Mouse (Mus musculus) kidney, postnatal 4 days (tissue): ENCODE data around the gene Pln.

Experiments
- DNase-seq, 2 experiments: peaks; one replicate each; pipeline ENCODE4 v3.0.0; 2021; ENCODE audit warnings: mixed read lengths in 2 of 2

Gene Pln

DNA sequence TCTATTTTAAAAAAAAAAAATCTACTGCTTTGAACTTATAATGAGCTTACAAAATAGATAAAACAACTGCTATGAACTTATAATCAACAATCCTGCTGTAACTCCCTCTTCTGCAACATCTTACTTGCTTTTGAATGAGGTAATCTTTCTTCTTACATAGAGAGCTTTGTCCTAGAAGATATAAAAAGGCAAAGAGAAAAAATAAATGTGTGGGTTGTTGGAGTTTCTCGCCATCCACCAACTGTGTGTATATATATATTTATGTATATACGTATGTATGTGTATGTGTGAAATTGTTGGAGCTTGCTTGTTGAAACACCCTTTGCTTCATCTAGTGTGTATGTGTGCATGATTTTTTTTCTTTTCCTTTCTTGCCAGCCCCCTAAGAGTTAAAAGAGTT, 29.8 kb downstream of the Pln start:
- no peak for DNase-seq

- no peak for DNase-seq
These were observed 36.6 kb downstream of the Pln start for GRCm38 (mm10) chr10:53373885-53374578.

DNA sequence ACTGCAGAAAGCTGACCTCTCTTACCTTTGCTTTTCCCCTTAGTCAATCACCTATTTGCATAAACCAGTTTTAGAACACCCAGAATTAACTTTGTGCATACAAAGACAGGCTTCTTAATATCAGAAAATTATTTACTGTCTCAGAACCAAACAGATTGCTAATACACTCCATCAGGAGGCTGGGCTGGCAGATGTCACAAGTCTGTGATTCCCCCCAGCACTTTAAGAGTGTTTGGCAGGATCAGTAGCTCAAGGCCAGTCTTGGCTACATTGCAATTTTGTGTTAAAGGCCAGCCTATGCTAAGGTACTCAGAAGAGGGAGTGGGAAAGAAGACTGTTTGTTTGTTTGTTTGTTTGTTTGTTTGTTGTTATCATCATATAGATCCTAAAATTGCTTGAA, 39.6 kb downstream of the Pln start:
- no peak for DNase-seq

GRCm38 (mm10) chr10:53378296-53378695, 40.8 kb downstream of the Pln start:
- peak; percentile 16 for DNase-seq

GRCm38 (mm10) chr10:53378981-53379708, 41.7 kb downstream of the Pln start:
- DNase-seq, result no peak

DNA sequence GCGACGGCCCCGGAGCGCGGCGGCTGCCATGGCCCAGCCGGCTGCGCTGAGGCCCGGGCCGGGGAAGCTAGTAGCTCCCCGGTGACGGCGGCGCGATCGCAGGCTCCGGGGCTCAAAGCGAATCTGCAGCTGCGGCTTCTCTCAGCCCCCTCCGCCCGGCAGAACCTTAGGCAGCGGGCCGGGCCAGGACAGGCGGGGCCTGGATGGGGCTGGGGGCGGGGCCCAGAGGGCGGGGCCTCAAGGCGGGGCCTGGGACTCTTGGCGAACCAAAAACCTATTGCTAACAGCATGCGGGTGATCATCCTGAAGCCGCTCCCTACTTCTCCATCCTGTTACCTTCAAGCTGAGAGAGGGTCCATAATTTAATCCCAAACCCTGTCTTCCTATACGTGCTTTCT, 42.2 kb downstream of the Pln start, which contains the start of gene Cep85l:
Gene Cep85l (minus strand): TSS at position 239 of the 398 bp plus-strand sequence.
- peak; percentile 92 to 95 for DNase-seq

DNA sequence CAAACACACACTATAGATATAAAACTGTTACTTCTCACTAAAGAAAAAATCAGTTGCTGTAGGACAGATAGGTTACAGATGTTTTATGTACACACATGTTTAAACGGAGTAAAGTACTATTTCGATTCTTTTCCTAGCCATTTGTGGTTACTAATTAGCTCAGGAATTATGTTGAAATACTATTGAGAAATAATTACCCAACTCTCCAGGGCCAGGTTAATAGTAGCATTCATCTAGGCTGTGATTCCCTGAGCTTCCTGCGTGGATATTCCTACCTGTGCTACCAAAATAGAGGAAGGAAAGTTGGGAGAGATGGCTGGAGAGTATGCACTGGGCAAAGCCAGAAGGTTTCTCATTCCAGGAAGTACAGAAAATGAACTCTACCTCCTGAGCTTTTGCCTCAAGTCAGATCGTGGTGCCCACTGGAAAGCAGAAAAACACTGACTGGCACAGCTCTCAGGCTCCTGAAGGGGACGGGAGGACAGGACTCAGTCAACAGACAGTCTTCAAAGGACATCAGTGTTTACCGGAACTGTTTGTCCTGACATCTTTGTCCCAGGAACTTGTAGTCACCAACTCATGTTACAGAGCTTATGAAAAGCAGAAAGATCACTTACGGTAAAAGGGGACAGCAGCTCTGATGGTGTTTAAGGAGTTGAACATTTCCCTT, 45.4 kb downstream of the Pln start:
- DNase-seq, result no peak

DNA sequence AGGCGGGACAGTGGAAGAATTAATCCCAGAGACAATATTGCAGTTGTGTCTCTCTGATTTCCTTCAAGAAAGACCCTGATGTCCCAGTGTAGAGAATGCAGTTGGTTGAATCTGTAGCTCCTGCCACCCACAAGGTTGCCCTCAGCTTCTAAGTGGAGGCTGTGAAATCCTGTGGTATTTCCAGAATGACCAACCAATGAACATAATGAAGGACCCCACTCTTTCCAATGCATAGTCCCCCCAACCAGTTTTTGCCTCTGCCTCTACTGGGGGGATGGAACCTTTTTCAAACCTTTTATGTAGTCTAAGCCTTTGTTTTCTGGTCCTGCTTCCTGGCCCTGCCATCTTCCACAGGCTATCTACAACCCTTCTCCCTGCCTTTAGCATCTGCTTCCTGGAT, 47.4 kb downstream of the Pln start:
- DNase-seq, result no peak

DNA sequence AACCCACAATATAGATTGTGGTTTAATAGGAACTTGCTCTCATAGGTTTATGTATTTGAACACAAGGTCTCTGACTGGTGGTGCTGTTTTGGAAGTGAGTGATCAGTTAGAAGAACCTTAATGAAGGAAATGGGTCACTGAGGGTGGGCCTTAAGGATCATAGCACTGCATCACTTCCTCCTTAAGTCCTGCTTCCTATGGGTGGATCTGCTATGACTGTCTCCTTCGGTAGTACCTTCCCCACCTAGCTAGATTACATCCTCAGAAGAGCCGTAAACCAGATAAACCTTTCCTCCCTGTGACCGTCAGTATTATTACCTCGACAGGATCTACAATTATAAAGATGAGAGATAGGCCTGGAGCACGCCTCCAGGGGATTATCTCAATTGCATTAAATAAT, 48.0 kb downstream of the Pln start:
- DNase-seq, result no peak

DNA sequence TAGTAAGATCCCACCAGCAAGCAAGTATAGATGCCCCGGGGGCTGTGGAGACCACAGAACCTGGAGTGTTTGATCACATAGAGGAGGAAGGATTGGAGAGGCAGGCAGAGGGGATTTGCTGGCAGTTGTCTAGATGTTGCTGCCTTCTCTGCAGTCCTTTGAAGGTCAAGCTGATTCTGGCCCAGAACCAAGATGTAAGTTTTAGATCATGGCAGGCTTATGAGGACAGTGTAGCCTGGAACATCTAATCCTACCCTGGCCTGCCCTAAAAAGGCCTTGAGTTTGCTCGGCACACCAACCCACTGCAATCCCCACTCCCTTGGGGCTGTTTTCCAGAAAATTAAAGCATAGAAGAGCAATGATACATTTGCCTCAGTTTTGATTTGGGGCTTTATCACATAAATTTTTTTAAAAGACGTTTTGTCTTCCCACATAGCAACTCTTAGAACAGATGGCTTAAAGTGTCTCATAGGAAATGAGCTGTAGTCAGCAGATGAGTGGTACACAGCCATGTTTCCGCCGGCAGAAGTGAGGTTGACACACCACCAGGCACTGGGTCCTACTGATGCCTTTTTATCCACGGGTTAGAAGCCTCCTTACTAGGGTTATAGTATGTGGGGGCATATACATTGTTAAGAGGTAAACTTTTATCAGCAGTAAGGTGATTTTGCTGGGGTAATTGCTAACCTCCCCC, 50.9 kb downstream of the Pln start:
- DNase-seq, result no peak

GRCm38 (mm10) chr10:53394923-53395629, 57.6 kb downstream of the Pln start:
- DNase-seq, result no peak
